Mouse (Mus musculus): ENCODE results near the gene Ube2c. TPM values are rescaled to one million over a fixed set of nuclear protein-coding genes. Genes with fewer than 3 reads are reported as not detected.

Ube2c gene
- polyA plus RNA-seq, 1 experiment, result 103 TPM

DNA sequence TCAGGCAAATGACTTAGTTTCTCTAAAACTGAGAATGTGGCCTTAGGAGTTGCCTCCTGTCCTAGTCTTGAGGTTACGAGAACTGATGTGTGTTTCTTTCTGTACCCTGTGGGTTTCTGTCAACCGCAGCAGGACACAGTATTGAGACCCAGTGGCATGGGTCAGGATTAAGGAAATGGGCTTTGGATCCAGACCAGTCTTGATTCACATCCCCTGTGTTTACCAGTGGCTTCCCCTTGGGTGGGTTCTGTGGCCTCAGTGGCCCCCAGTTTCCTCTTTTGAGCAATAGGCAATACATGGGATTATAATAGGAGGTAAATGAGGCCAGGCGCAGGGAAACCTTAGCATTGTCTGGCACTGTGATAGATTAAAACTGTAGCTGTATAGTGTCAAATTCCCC lies 17.3 kb downstream of the Ube2c start:
- H3ac ChIP-seq (ENCODE audit: control insufficient read depth, insufficient read length), result no peak overlapping the region

DNA sequence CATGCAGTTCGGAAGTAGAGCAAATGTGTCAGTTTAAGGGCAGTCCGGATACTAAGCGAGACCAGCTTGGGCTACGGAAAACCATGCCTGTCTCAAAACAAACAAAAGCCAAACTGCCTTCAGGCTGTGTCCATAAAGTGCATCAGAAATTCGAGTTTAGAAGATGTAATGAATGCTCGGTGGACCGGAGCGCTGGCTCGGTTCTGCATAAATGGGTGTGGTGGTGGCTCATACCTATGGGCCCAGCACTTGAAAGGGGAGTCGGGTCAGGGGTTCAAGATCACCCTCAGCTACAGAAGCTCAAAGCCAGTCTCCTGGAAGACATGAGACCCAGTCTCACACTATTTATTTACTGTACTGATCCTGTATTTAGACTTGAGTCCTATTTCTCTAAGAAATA lies 18.1 kb downstream of the Ube2c start:
- peaks cover 10% of the 10 kb centered on the region for H3K36me3 ChIP-seq (ENCODE audit: control insufficient read depth, insufficient read depth)
- H3ac ChIP-seq (ENCODE audit: control insufficient read depth, insufficient read length), result no peak overlapping the region
- no peak overlapping the region for H3K4me2 ChIP-seq (ENCODE audit: low read depth)
- no peaks in the 10 kb centered on the region for H3K79me2 ChIP-seq (ENCODE audit: control insufficient read depth, insufficient read depth)
- no peak for TF ChIP-seq MAX (IDR thresholded peaks at IDR 0.05; ENCODE audit: low read depth)
- no peak for TF ChIP-seq REST (IDR thresholded peaks at IDR 0.05; ENCODE audit: insufficient read depth, insufficient read length)
- no peak for TF ChIP-seq POLR2AphosphoS2 (IDR thresholded peaks at IDR 0.05; ENCODE audit: insufficient read length, low read depth)
- no peak for TF ChIP-seq SRF (IDR thresholded peaks at IDR 0.05; ENCODE audit: control insufficient read depth, insufficient read length, low read depth)
- no peak for TF ChIP-seq MYOD1 (IDR thresholded peaks at IDR 0.05; ENCODE audit: control insufficient read depth in 1 of 3, insufficient read length in 2 of 3, low read depth in 2 of 3)
- no peak for TF ChIP-seq CEBPB (IDR thresholded peaks at IDR 0.05; ENCODE audit: insufficient read depth, poor library complexity, severe bottlenecking)
- no peak for TF ChIP-seq TCF12 (IDR thresholded peaks at IDR 0.05; ENCODE audit: insufficient read depth, poor library complexity, severe bottlenecking)
- TF ChIP-seq E2F4 (IDR thresholded peaks at IDR 0.05; ENCODE audit: insufficient read depth), result no peak
- no peak for TF ChIP-seq POLR2A (IDR thresholded peaks at IDR 0.05; ENCODE audit: insufficient read length, low read depth)
- no peak for TF ChIP-seq USF1 (IDR thresholded peaks at IDR 0.05; ENCODE audit: low read depth)
- no peak for TF ChIP-seq MYOG (IDR thresholded peaks at IDR 0.05; ENCODE audit: control insufficient read depth in 1 of 3, insufficient read depth in 1 of 3, insufficient read length in 2 of 3, low read depth in 2 of 3)
- TF ChIP-seq TCF3 (IDR thresholded peaks at IDR 0.05; ENCODE audit: insufficient read length, low read depth), result no peak
- no peaks in the 10 kb centered on the region for H3K27me3 ChIP-seq (ENCODE audit: control insufficient read depth, insufficient read depth, insufficient read length)
- H3K4me3 ChIP-seq, result no peak overlapping the region

More for the DNA sequence above, 17.3 kb downstream of the Ube2c start:
- H3K79me2 ChIP-seq (ENCODE audit: control insufficient read depth, insufficient read depth), result no peaks in the 10 kb centered on the region
- H3K4me3 ChIP-seq, result peak overlapping the region; percentile 46
- peaks cover 10% of the 10 kb centered on the region for H3K36me3 ChIP-seq (ENCODE audit: control insufficient read depth, insufficient read depth)
- TF ChIP-seq POLR2AphosphoS2 (IDR thresholded peaks at IDR 0.05; ENCODE audit: insufficient read length, low read depth) (no peak), POLR2A (IDR thresholded peaks at IDR 0.05; ENCODE audit: insufficient read length, low read depth) (no peak)
- H3K4me2 ChIP-seq (ENCODE audit: low read depth), result peak overlapping the region; percentile 98
- no peaks in the 10 kb centered on the region for H3K27me3 ChIP-seq (ENCODE audit: control insufficient read depth, insufficient read depth, insufficient read length)

DNA sequence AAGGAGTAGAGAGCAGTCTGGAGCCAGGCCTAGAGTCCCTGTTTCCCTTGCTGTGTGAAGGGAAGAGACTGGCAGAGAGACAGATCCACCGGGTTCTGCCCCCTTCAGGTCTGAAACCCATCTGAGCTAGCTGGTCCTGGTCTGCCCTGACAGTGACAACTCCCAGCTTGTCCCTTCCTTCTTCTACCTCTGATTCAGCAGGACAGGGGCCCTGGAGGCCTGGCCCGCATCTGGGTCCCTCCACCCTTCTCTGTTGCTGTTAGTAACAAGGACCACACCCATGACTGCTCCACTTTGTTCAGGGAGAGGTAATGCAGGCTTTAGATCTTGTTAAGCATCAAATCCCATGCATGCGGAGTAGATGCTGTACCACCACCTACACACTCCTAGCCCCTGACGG lies 18.7 kb downstream of the Ube2c start:
- Histone ChIP-seq H3K27me3 (ENCODE audit: control insufficient read depth, insufficient read depth, insufficient read length) (no peaks in the 10 kb centered on the region), H3K79me2 (ENCODE audit: control insufficient read depth, insufficient read depth) (no peaks in the 10 kb centered on the region), H3K36me3 (ENCODE audit: control insufficient read depth, insufficient read depth) (peaks cover 11% of the 10 kb centered on the region), H3K4me3 (no peak overlapping the region), H3K4me2 (ENCODE audit: low read depth) (no peak overlapping the region), H3ac (ENCODE audit: control insufficient read depth, insufficient read length) (no peak overlapping the region)
- TF ChIP-seq POLR2A (IDR thresholded peaks at IDR 0.05; ENCODE audit: insufficient read length, low read depth), result no peak
- no peak for TF ChIP-seq REST (IDR thresholded peaks at IDR 0.05; ENCODE audit: insufficient read depth, insufficient read length)
- no peak for TF ChIP-seq E2F4 (IDR thresholded peaks at IDR 0.05; ENCODE audit: insufficient read depth)
- no peak for TF ChIP-seq USF1 (IDR thresholded peaks at IDR 0.05; ENCODE audit: low read depth)

DNA sequence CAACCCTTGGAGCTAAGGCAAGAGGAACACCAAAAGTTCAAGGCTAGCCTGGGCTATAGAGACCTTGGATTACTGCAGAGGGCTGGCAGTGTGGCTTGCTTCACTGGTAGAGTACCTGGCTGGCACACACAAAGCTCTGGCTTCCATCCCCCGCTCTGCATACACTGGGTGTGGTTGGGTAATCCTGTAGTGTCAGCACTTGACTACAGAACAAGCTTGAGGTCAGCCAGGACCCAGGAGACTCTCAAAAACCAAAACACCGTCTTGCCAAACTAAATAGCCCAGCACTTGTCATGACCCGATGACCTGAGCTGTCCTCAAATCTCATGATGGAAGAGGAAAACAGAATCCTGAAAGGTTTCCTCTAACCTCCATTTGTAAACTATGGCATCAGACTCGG lies 20.8 kb downstream of the Ube2c start:
- TF ChIP-seq POLR2AphosphoS2 (IDR thresholded peaks at IDR 0.05; ENCODE audit: insufficient read length, low read depth) (no peak), TCF3 (IDR thresholded peaks at IDR 0.05; ENCODE audit: insufficient read length, low read depth) (no peak), TCF12 (IDR thresholded peaks at IDR 0.05; ENCODE audit: insufficient read depth, poor library complexity, severe bottlenecking) (no peak), REST (IDR thresholded peaks at IDR 0.05; ENCODE audit: insufficient read depth, insufficient read length) (no peak), SRF (IDR thresholded peaks at IDR 0.05; ENCODE audit: control insufficient read depth, insufficient read length, low read depth) (no peak), CEBPB (IDR thresholded peaks at IDR 0.05; ENCODE audit: insufficient read depth, poor library complexity, severe bottlenecking) (no peak), MYOG (IDR thresholded peaks at IDR 0.05; ENCODE audit: control insufficient read depth in 1 of 3, insufficient read depth in 1 of 3, insufficient read length in 2 of 3, low read depth in 2 of 3) (no peak), E2F4 (IDR thresholded peaks at IDR 0.05; ENCODE audit: insufficient read depth) (no peak), MAX (IDR thresholded peaks at IDR 0.05; ENCODE audit: low read depth) (no peak), USF1 (IDR thresholded peaks at IDR 0.05; ENCODE audit: low read depth) (no peak), MYOD1 (IDR thresholded peaks at IDR 0.05; ENCODE audit: control insufficient read depth in 1 of 3, insufficient read length in 2 of 3, low read depth in 2 of 3) (no peak), POLR2A (IDR thresholded peaks at IDR 0.05; ENCODE audit: insufficient read length, low read depth) (no peak)
- H3K79me2 ChIP-seq (ENCODE audit: control insufficient read depth, insufficient read depth), result no peaks in the 10 kb centered on the region
- H3K27me3 ChIP-seq (ENCODE audit: control insufficient read depth, insufficient read depth, insufficient read length), result no peaks in the 10 kb centered on the region
- H3ac ChIP-seq (ENCODE audit: control insufficient read depth, insufficient read length), result no peak overlapping the region
- H3K4me2 ChIP-seq (ENCODE audit: low read depth), result no peak overlapping the region
- H3K36me3 ChIP-seq (ENCODE audit: control insufficient read depth, insufficient read depth), result peaks cover 18% of the 10 kb centered on the region
- H3K4me3 ChIP-seq, result no peak overlapping the region

DNA sequence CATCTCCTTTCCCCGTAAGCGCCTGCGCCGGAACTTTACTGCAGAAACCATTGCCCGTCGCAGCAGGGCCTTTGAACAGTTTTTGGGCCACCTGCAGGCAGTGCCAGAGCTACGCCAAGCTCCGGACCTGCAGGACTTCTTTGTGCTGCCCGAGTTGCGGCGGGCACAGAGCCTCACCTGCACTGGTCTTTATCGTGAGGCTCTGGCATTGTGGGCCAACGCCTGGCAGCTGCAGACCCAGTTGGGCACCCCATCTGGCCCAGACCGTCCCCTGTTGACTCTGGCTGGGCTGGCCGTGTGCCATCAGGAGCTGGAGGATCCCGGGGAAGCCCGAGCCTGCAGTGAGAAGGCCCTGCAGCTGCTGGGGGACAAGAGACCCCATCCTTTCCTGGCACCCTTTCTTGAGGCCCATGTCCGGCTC lies 22.2 kb downstream of the Ube2c start:
- Histone ChIP-seq H3K27me3 (ENCODE audit: control insufficient read depth, insufficient read depth, insufficient read length) (no peaks in the 10 kb centered on the region), H3K4me2 (ENCODE audit: low read depth) (no peak overlapping the region), H3K79me2 (ENCODE audit: control insufficient read depth, insufficient read depth) (no peaks in the 10 kb centered on the region), H3K4me3 (no peak overlapping the region), H3K36me3 (ENCODE audit: control insufficient read depth, insufficient read depth) (peaks cover 28% of the 10 kb centered on the region), H3ac (ENCODE audit: control insufficient read depth, insufficient read length) (no peak overlapping the region)
- TF ChIP-seq MAX (IDR thresholded peaks at IDR 0.05; ENCODE audit: low read depth) (no peak), POLR2AphosphoS2 (IDR thresholded peaks at IDR 0.05; ENCODE audit: insufficient read length, low read depth) (no peak), TCF12 (IDR thresholded peaks at IDR 0.05; ENCODE audit: insufficient read depth, poor library complexity, severe bottlenecking) (no peak), CEBPB (IDR thresholded peaks at IDR 0.05; ENCODE audit: insufficient read depth, poor library complexity, severe bottlenecking) (no peak)
